Mouse (Mus musculus) liver, adult 2 months (tissue): ENCODE data around the gene Ifit3b.
"Not testable (repeated sequence)": the region's sequence is repeated elsewhere in the genome, so short reads cannot be mapped to it uniquely, and the experiment has no call there.

Source experiments
- CTCF ChIP-seq: fragments of 200-500 bp; IDR thresholded peaks from 2 replicates; pipeline ENCODE4 v1.5.1; 2011; ENCODE audit warnings: low read depth, low read length, control low read depth
- POLR2A ChIP-seq: fragments of 200-500 bp; IDR thresholded peaks from 2 replicates; pipeline ENCODE4 v1.6.1; 2011; ENCODE audit warnings: low read length, control low read depth; ENCODE audit not compliant: insufficient read depth; ENCODE audit errors: extremely low read depth

GRCm38 (mm10) chr19:34594523-34594922 lies 13.2 kb upstream of the Ifit3b start:
- not testable (repeated sequence) for TF ChIP-seq CTCF, POLR2A
